Mouse (Mus musculus): ENCODE data around the gene Zfand3.

The Zfand3 gene

GRCm38 (mm10) chr17:30053463-30053862 lies 48.9 kb downstream of the Zfand3 start:
- no peak for DNase-seq (ENCODE audit: low spot score)

DNA sequence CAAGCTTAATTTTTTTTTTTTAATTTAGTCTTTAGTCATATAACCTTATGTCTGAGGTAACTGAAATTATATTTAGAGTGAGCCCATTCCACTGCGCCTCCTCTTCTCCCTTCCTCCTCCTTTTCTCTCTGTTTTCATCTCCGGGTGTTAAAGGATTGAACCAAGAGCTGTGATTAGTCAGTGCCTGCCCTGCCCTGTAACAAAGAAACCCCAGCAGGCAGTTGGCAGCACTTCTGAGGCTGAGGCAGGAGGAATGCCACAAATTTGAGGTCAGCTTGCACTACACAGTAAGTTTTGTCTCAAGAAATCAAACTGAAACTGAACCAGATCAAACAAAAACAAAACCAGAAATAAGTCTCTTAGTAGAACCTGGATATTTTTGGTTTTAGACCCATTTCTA lies 49.3 kb downstream of the Zfand3 start:
- DNase-seq (ENCODE audit: low spot score) = no peak

DNA sequence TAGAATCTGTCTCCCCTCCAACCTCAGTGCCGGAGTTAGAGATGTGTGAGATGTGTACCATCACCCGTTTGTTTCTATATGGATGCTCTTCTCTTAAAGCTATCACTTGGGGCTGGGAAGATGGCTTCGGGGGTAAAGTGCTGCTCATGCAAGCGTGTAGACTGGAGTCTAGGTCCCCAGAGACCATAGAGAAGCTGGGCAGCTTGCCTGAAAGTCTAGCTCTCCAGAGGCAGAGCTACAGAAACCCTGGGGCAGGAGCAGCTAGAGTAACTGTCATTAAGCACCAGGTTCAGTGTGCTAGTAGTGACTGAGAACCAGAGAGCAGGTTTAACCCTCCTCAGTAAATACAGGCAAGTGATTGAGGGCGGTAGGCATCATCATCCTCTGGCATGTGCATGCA lies 51.7 kb downstream of the Zfand3 start:
- no peak for DNase-seq (ENCODE audit: low spot score)

DNA sequence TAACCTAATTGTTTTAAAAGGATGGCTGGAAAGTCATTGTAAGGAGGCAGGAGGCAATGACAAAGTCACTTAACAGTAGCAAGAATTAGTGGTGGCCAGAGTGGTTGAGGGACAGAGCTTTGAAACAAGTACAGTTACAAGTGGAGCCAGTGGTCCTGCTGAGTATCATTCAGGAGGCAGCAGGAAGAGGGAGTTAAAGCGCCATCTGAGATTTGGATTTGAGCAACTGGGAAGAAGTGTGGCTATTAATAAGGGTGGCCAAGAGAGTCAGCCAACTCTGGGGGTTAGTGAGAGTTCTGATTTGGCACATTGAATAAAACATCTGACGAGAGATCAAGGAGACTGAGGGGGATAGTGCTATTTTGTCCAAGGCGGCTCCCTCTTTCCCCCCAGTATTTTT lies 54.1 kb downstream of the Zfand3 start:
- no peak for DNase-seq (ENCODE audit: low spot score)

- no peak for DNase-seq (ENCODE audit: low spot score)
These were observed 54.5 kb downstream of the Zfand3 start for GRCm38 (mm10) chr17:30059066-30059465.

GRCm38 (mm10) chr17:30061100-30061837 lies 56.7 kb downstream of the Zfand3 start:
- DNase-seq (ENCODE audit: low spot score) = no peak

DNA sequence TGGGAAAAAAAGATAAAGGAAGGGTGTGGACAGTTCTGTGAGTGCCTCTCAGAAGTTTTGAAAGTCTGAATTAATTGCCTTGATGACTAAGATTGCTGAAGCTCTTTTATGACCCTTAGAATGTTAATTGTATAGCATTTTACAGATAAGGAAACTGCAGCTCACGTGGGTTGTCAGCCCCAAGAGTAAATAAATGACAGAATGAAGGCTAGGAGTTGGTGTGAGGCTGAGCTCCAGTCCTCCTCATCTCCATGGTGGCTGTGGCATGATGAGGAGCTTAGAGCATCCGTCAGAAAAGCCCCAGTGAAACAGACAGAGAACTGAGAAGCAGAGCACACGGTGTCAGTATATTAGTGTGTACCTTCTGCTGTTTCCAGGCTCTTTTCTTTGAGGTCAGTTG lies 59.3 kb downstream of the Zfand3 start:
- no peak for DNase-seq (ENCODE audit: low spot score)

- DNase-seq (ENCODE audit: low spot score) = no peak
These were observed 60.2 kb downstream of the Zfand3 start for GRCm38 (mm10) chr17:30064746-30065145.

DNA sequence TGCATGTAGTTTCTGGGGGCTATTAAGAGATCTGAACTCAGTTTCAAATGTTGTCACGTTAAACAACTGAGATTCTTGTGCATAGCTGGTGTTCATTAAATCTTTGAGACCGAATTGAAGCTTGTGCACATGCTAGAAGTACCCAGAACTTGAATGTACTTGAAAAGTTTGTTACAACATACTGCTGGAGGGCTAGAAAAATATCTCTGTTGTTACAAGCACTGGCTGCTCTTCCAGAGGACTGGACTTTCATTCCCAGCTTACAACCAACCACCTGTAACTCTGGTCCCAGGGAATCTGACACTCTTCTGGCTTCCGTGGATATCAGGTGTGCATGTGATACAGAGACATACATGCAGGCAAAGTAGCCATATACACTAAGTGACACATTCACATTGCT lies 65.2 kb downstream of the Zfand3 start:
- no peak for DNase-seq (ENCODE audit: low spot score)

- DNase-seq (ENCODE audit: low spot score) = no peak
These were observed 66.1 kb downstream of the Zfand3 start for GRCm38 (mm10) chr17:30070631-30071030.

DNA sequence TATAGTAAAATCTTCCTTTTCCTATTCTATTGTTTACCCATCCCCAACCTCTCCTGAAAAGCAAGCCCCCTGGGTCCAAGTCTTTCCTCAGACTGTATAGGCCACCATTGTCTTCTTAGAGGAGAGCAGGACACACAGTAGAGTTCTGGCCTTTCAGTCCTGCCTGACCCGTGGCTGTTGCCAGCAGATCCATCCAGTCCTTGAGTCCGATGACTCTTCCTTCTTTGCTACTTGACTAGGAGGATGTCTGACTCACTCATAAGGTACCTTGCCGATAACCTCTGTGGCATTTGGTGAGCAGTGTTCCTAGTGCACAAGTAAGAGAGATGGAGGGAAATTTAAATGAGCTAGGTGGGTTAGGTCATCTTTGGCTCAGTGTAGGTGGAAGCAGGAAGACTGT lies 68.1 kb downstream of the Zfand3 start:
- no peak for DNase-seq (ENCODE audit: low spot score)

- no peak for DNase-seq (ENCODE audit: low spot score)
These were observed 71.4 kb downstream of the Zfand3 start for GRCm38 (mm10) chr17:30075896-30076295.

DNA sequence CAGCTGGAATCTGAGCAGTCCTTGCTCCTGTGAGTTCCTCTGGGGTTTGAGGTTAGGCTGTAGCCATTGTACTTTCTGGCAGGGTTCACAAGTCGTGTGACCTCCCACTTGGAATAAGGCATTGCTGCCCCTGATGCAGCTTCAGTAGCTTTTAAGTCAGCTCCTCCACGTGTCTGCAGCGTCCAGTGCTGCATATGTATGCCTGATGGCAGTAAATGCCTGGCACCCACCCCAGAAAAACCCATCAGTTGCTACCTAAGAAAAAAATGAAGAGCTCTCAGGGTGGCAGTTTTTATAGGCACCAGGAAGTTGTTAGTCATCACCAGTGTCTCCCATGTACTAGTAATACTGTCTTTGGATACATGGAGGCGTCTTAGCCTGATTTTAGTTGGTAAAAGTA lies 79.5 kb downstream of the Zfand3 start:
- no peak for DNase-seq (ENCODE audit: low spot score)

DNA sequence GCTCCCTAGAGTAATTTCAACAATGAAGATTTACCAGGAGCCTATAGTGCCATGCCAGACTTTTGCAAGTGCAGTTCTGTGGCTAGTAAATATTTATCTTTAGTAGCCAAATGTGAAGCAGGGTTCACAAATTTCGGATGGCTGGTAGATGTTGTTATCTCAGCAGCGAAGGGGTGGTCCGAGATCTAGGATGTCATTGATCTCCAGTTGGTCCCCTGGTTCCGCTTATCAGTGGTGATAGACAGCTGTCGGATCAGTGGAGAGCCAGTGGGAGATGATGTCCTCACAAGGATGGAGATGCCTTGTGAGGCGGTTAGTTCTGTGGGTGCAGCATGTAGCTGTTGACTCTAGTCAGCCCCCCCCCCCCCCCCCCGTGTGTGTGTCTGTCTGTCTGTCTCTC lies 82.2 kb downstream of the Zfand3 start:
- DNase-seq (ENCODE audit: low spot score) = no peak

DNA sequence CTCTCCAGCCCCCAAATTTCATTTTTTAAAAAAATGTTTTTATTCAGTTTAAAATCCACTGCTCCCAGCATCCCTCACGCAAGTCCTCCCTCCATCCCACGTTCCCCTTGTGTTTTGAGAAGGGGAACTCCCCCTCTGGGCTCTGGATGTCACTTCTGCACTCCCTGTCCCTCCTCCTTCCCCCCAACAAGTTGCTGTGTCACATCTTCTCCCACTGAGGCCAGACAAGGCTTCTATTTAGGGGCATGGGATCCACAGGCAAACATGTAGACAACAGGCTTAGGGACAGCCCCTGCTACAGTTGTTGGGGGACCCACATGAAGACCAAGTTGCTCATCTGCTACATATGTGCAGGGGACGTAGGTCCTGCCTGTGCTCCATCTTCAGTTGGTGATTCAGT lies 83.9 kb downstream of the Zfand3 start:
- no peak for DNase-seq (ENCODE audit: low spot score)

GRCm38 (mm10) chr17:30090416-30090815 lies 85.9 kb downstream of the Zfand3 start:
- DNase-seq (ENCODE audit: low spot score) = no peak

DNA sequence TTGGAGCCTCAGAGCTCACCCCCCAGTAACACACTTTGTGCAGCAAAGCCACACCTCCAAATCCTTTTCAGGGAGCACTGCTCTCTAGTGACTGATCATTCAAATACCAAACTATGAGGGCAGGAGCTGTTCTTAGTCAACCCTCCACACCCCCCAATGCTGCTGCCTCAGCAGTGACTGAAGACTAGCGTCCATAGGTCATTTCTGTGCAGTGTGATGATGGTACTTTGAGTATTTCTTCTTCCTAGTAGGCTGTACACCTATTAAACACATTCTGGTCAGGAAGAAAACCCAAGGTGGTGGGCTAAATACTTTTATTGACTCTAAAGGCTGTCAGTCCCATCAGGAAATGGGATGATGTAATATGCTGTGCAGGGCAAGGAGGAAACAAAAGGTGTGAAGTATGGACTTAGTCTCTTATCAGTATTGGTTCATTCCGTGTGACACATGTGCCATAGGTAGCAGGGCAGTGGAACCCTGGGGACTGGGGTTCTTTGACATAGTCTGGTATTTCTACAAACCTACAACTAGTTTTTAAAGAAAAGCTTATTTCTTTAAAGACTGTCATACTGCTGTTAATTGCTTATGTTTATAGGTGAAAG lies 88.7 kb downstream of the Zfand3 start:
- no peak for DNase-seq (ENCODE audit: low spot score)

GRCm38 (mm10) chr17:30097156-30097555 lies 92.6 kb downstream of the Zfand3 start:
- DNase-seq (ENCODE audit: low spot score) = no peak

DNA sequence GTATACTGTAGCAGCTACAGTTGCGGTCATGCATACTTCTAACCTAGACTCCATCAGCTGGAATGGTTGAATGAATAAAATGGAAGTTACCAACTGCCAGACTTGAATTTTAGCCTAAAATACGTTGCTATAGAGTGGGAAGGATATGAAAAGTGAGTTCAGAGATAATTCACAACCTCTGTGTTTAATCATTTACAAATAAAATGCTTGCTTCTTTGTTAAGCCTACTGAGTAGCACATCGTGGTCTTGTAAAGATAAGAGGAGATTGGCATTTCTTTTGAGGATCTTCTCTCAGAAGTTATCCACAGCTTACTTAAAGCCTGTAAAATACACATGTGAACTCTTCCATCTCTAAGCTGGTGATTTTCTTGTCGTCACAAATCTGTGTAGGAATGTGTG lies 93.1 kb downstream of the Zfand3 start:
- DNase-seq (ENCODE audit: low spot score) = no peak

- DNase-seq (ENCODE audit: low spot score) = no peak
These were observed 95.1 kb downstream of the Zfand3 start for GRCm38 (mm10) chr17:30099670-30100069.

GRCm38 (mm10) chr17:30101801-30102200 lies 97.3 kb downstream of the Zfand3 start:
- DNase-seq (ENCODE audit: low spot score) = no peak

GRCm38 (mm10) chr17:30103005-30103404 lies 98.5 kb downstream of the Zfand3 start:
- no peak for DNase-seq (ENCODE audit: low spot score)

- no peak for DNase-seq (ENCODE audit: low spot score)
These were observed 99.2 kb downstream of the Zfand3 start for GRCm38 (mm10) chr17:30103641-30104165.

DNA sequence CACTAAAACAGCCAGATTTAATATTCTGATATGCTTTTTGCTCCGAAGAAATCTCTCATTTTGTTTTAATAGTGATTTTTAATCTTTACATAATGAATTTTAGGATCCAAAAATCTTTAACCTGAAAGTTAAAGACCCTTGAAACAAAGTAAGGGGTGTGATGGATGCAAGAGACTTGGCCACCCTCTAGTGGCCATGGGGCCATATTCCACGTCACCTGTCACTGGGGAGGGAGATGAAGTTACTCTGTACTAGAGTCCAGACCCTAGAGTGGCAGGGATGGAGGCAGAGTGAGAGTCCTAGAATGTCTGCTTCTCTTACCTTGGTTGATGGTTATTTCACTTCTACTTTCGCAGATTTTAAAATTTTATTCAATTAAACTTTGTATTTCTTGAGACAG lies 100.8 kb downstream of the Zfand3 start:
- no peak for DNase-seq (ENCODE audit: low spot score)

Measured in ovary, postnatal 36 days (tissue).